Mouse (Mus musculus): Measurements from ENCODE around the gene Cntnap1. TPM values are rescaled to one million over a fixed set of nuclear protein-coding genes. Genes with fewer than 3 reads are reported as not detected.

Gene Cntnap1
- polyA plus RNA-seq, 1 experiment from 2014 or later: 0.36 TPM

- no peak overlapping the region for H3K4me2 ChIP-seq
- H3K27me3 ChIP-seq: no peaks in the 10 kb centered on the region
- H3K9me3 ChIP-seq (replicated peaks): no peaks in the 10 kb centered on the region
- ATAC-seq: no peak
- 77% methylated on average over 7 of the region's 7 CpGs for WGBS
- no peak overlapping the region for H3K9ac ChIP-seq
- no peaks in the 10 kb centered on the region for H3K36me3 ChIP-seq (ENCODE audit: poor library complexity, severe bottlenecking)
- no peak overlapping the region for H3K27ac ChIP-seq
- no peak overlapping the region for H3K4me3 ChIP-seq
- peaks cover 26% of the 10 kb centered on the region for H3K4me1 ChIP-seq
Measured at GRCm38 (mm10) chr11:101137000-101137399, 33.3 kb upstream of the Cntnap1 start.

GRCm38 (mm10) chr11:101138536-101139181, 31.7 kb upstream of the Cntnap1 start:
- ATAC-seq: 0 out of 2 replicates have a peak, but pooled peaks have one; percentile 22
- Histone ChIP-seq H3K4me1 (peaks cover 29% of the 10 kb centered on the region), H3K4me2 (peak overlapping the region; percentile 45), H3K4me3 (no peak overlapping the region), H3K27me3 (no peaks in the 10 kb centered on the region), H3K27ac (peak overlapping the region; percentile 6; the same call in 1 of the 2 replicates), H3K9me3 (replicated peaks) (no peaks in the 10 kb centered on the region), H3K36me3 (ENCODE audit: poor library complexity, severe bottlenecking) (no peaks in the 10 kb centered on the region), H3K9ac (0 out of 2 replicates have a peak overlapping the region, but pooled peaks have one; percentile 34)
- 20% methylated on average over 15 of the region's 15 CpGs for WGBS

GRCm38 (mm10) chr11:101140164-101140819, 30.0 kb upstream of the Cntnap1 start:
- H3K4me1 ChIP-seq: peaks cover 33% of the 10 kb centered on the region
- H3K9me3 ChIP-seq (replicated peaks): no peaks in the 10 kb centered on the region
- no peaks in the 10 kb centered on the region for H3K36me3 ChIP-seq (ENCODE audit: poor library complexity, severe bottlenecking)
- no peaks in the 10 kb centered on the region for H3K27me3 ChIP-seq
- peak overlapping the region; percentile 36 for H3K4me3 ChIP-seq
- H3K4me2 ChIP-seq: peak overlapping the region; percentile 59
- H3K27ac ChIP-seq: peak overlapping the region; percentile 63
- peak overlapping the region; percentile 60 for H3K9ac ChIP-seq
- WGBS: 33% methylated on average over 27 of the region's 27 CpGs
- peak; percentile 82 for ATAC-seq

GRCm38 (mm10) chr11:101141088-101141487, 29.2 kb upstream of the Cntnap1 start:
- H3K9ac ChIP-seq: no peak overlapping the region
- peak overlapping the region; percentile 59 for H3K4me2 ChIP-seq
- no peak overlapping the region for H3K4me3 ChIP-seq
- no peaks in the 10 kb centered on the region for H3K9me3 ChIP-seq (replicated peaks)
- WGBS: 72% methylated on average over 8 of the region's 8 CpGs
- H3K36me3 ChIP-seq (ENCODE audit: poor library complexity, severe bottlenecking): no peaks in the 10 kb centered on the region
- H3K27ac ChIP-seq: no peak overlapping the region
- no peak for ATAC-seq
- H3K27me3 ChIP-seq: no peaks in the 10 kb centered on the region
- H3K4me1 ChIP-seq: peaks cover 34% of the 10 kb centered on the region

GRCm38 (mm10) chr11:101142215-101142967, 27.9 kb upstream of the Cntnap1 start:
- no peak for ATAC-seq
- Histone ChIP-seq H3K9me3 (replicated peaks) (no peaks in the 10 kb centered on the region), H3K9ac (no peak overlapping the region), H3K27ac (no peak overlapping the region), H3K4me3 (no peak overlapping the region), H3K4me2 (no peak overlapping the region), H3K36me3 (ENCODE audit: poor library complexity, severe bottlenecking) (no peaks in the 10 kb centered on the region), H3K4me1 (peaks cover 43% of the 10 kb centered on the region), H3K27me3 (no peaks in the 10 kb centered on the region)
- 90% methylated on average over 10 of the region's 10 CpGs for WGBS

- WGBS: 24% methylated on average over 19 of the region's 19 CpGs
- H3K36me3 ChIP-seq (ENCODE audit: poor library complexity, severe bottlenecking): no peaks in the 10 kb centered on the region
- H3K4me3 ChIP-seq: peak overlapping the region; percentile 26
- peak overlapping the region; percentile 56 for H3K4me2 ChIP-seq
- no peak for ATAC-seq
- peak overlapping the region; percentile 57; the same call in 1 of the 2 replicates for H3K9ac ChIP-seq
- H3K27me3 ChIP-seq: no peaks in the 10 kb centered on the region
- H3K27ac ChIP-seq: peak overlapping the region; percentile 35; the same call in 1 of the 2 replicates
- no peaks in the 10 kb centered on the region for H3K9me3 ChIP-seq (replicated peaks)
- peaks cover 42% of the 10 kb centered on the region for H3K4me1 ChIP-seq
Measured at GRCm38 (mm10) chr11:101143338-101144225, 26.7 kb upstream of the Cntnap1 start.

DNA sequence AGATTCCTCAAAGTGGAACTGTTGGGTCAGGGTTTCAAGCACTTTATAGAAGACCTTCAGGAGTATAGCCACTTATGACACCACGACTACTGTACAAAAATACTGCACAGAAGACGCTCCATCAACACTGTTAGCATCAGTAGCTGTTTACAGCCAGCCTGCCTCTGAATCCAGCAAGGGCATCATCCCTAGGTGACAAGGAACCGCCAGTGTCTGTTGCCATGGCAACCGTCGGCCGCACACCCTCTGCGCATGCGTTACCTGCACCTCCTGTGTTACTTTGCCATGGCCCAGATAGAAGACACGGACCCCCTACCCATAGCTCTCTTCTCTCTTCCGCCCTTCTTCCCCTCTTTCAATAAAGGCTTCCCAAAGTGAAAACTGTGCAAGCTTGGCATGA, 23.9 kb upstream of the Cntnap1 start:
- 15% methylated on average over 10 of the region's 10 CpGs for WGBS
- H3K36me3 ChIP-seq (ENCODE audit: poor library complexity, severe bottlenecking): no peaks in the 10 kb centered on the region
- no peak overlapping the region for H3K4me3 ChIP-seq
- peak overlapping the region; percentile 48 for H3K27ac ChIP-seq
- H3K27me3 ChIP-seq: no peaks in the 10 kb centered on the region
- no peak overlapping the region for H3K9ac ChIP-seq
- ATAC-seq: peak; percentile 61; the same call in 1 of the 2 replicates
- H3K4me2 ChIP-seq: peak overlapping the region; percentile 18; the same call in 1 of the 2 replicates
- H3K4me1 ChIP-seq: peaks cover 29% of the 10 kb centered on the region
- H3K9me3 ChIP-seq (replicated peaks): no peaks in the 10 kb centered on the region

- Histone ChIP-seq H3K4me3 (no peak overlapping the region), H3K9ac (no peak overlapping the region), H3K4me1 (peaks cover 25% of the 10 kb centered on the region), H3K36me3 (ENCODE audit: poor library complexity, severe bottlenecking) (no peaks in the 10 kb centered on the region), H3K4me2 (no peak overlapping the region), H3K27ac (peak overlapping the region; percentile 45; the same call in 1 of the 2 replicates), H3K9me3 (replicated peaks) (no peaks in the 10 kb centered on the region), H3K27me3 (no peaks in the 10 kb centered on the region)
- WGBS: 74% methylated on average over 10 of the region's 10 CpGs
- no peak for ATAC-seq
Measured at GRCm38 (mm10) chr11:101148751-101149150, 21.6 kb upstream of the Cntnap1 start.

GRCm38 (mm10) chr11:101149178-101150105, 20.9 kb upstream of the Cntnap1 start:
- Histone ChIP-seq H3K27ac (peak overlapping the region; percentile 45; the same call in 1 of the 2 replicates), H3K36me3 (ENCODE audit: poor library complexity, severe bottlenecking) (no peaks in the 10 kb centered on the region), H3K4me1 (peaks cover 21% of the 10 kb centered on the region), H3K27me3 (no peaks in the 10 kb centered on the region), H3K4me3 (no peak overlapping the region), H3K9me3 (replicated peaks) (no peaks in the 10 kb centered on the region), H3K9ac (no peak overlapping the region), H3K4me2 (no peak overlapping the region)
- WGBS: 46% methylated on average over 9 of the region's 9 CpGs
- ATAC-seq: no peak

DNA sequence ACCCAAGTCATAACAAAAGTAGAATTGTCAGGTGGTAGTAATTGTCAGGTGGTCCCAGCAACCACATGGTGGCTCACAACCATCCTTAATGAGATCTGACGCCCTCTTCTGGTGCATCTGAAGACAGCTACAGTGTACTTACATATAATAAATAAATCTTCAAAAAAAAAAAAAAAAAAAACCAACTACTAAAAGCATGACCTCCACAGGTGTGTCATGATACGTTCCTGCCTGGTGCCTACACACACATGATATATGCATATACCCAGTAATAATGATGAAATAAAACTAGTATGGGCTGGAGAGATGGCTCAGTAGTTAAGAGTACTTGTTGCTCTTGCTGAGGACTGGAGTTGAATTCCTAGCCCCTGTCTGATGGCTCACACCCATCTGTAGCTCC, 19.3 kb upstream of the Cntnap1 start:
- 55% methylated on average over 2 of the region's 2 CpGs for WGBS
- ATAC-seq: no peak
- Histone ChIP-seq H3K27ac (no peak overlapping the region), H3K27me3 (0 out of 2 replicates have a peak, but pooled peaks cover 5% of the 10 kb centered on the region), H3K9ac (no peak overlapping the region), H3K4me2 (no peak overlapping the region), H3K4me3 (no peak overlapping the region), H3K36me3 (ENCODE audit: poor library complexity, severe bottlenecking) (no peaks in the 10 kb centered on the region), H3K9me3 (replicated peaks) (no peaks in the 10 kb centered on the region), H3K4me1 (peaks cover 31% of the 10 kb centered on the region)
